Mouse (Mus musculus): Measurements from ENCODE around the gene Sv2a. TPM values are rescaled to one million over a fixed set of nuclear protein-coding genes. Genes with fewer than 3 reads are reported as not detected.

Sv2a gene
- polyA plus RNA-seq, 1 experiment from 2014 or later: 12.0 TPM

- no peak for ATAC-seq (ENCODE audit: insufficient number of reproducible peaks, insufficient read depth, low FRiP score, low read depth)
- Histone ChIP-seq H3K36me3 (ENCODE audit: control insufficient read depth, insufficient read depth, low read length) (peaks cover 63% of the 10 kb centered on the region), H3K9me3 (ENCODE audit: control insufficient read depth, low read length) (no peaks in the 10 kb centered on the region), H3K9ac (ENCODE audit: low read length) (no peak overlapping the region), H3K4me1 (ENCODE audit: control insufficient read depth in 2 of 2, insufficient read depth in 2 of 2, low read length in 2 of 2) (peaks cover 7 to 10% of the 10 kb centered on the region in 2 experiments), H3K4me3 (ENCODE audit: control insufficient read depth in 1 of 2, insufficient read depth in 1 of 2, low read depth in 1 of 2, low read length in 2 of 2) (no peak overlapping the region), H3K4me2 (ENCODE audit: low read length) (no peak overlapping the region), H3K27ac (replicated peaks in 1 of 2; ENCODE audit: control insufficient read depth in 1 of 2, insufficient read depth in 1 of 2, low read depth in 2 of 2, low read length in 2 of 2) (no peak overlapping the region), H3K27me3 (ENCODE audit: control insufficient read depth, insufficient read depth, low read length) (no peaks in the 10 kb centered on the region)
- WGBS: 85% methylated on average over 8 of the region's 8 CpGs
Observed at GRCm38 (mm10) chr3:96155501-96155900, 25.4 kb upstream of the Sv2a start.

GRCm38 (mm10) chr3:96159820-96160219 lies 21.1 kb upstream of the Sv2a start:
- ATAC-seq (ENCODE audit: insufficient number of reproducible peaks, insufficient read depth, low FRiP score, low read depth): no peak
- 65% methylated on average over 4 of the region's 4 CpGs for WGBS

GRCm38 (mm10) chr3:96160222-96160802 lies 20.6 kb upstream of the Sv2a start:
- Histone ChIP-seq H3K27ac (replicated peaks in 1 of 2; ENCODE audit: control insufficient read depth in 1 of 2, insufficient read depth in 1 of 2, low read depth in 2 of 2, low read length in 2 of 2) (peak overlapping the region; percentile 83 to 92), H3K4me2 (ENCODE audit: low read length) (peak overlapping the region; percentile 94), H3K9me3 (ENCODE audit: control insufficient read depth, low read length) (no peaks in the 10 kb centered on the region), H3K27me3 (ENCODE audit: control insufficient read depth, insufficient read depth, low read length) (no peaks in the 10 kb centered on the region), H3K4me3 (ENCODE audit: control insufficient read depth in 1 of 2, insufficient read depth in 1 of 2, low read depth in 1 of 2, low read length in 2 of 2) (peak overlapping the region in 1 of 2 experiments; percentile 47; a peak in 2 of 4 replicates), H3K9ac (ENCODE audit: low read length) (peak overlapping the region; percentile 70), H3K36me3 (ENCODE audit: control insufficient read depth, insufficient read depth, low read length) (peaks cover 15% of the 10 kb centered on the region), H3K4me1 (ENCODE audit: control insufficient read depth in 2 of 2, insufficient read depth in 2 of 2, low read length in 2 of 2) (peaks cover 20 to 25% of the 10 kb centered on the region in 2 experiments)
- peak; percentile 76 for ATAC-seq (ENCODE audit: insufficient number of reproducible peaks, insufficient read depth, low FRiP score, low read depth)
- 45% methylated on average over 4 of the region's 4 CpGs for WGBS

More at GRCm38 (mm10) chr3:96159820-96160219, 21.1 kb upstream of the Sv2a start:
- H3K9ac ChIP-seq (ENCODE audit: low read length): peak overlapping the region; percentile 70; the same call in 1 of the 2 replicates
- H3K27ac ChIP-seq (replicated peaks in 1 of 2; ENCODE audit: control insufficient read depth in 1 of 2, insufficient read depth in 1 of 2, low read depth in 2 of 2, low read length in 2 of 2): peak overlapping the region; percentile 35 to 83
- H3K4me3 ChIP-seq (ENCODE audit: control insufficient read depth in 1 of 2, insufficient read depth in 1 of 2, low read depth in 1 of 2, low read length in 2 of 2): no peak overlapping the region
- no peaks in the 10 kb centered on the region for H3K27me3 ChIP-seq (ENCODE audit: control insufficient read depth, insufficient read depth, low read length)
- H3K9me3 ChIP-seq (ENCODE audit: control insufficient read depth, low read length): no peaks in the 10 kb centered on the region
- H3K36me3 ChIP-seq (ENCODE audit: control insufficient read depth, insufficient read depth, low read length): peaks cover 20% of the 10 kb centered on the region
- H3K4me2 ChIP-seq (ENCODE audit: low read length): peak overlapping the region; percentile 94
- peaks cover 20 to 25% of the 10 kb centered on the region in 2 experiments for H3K4me1 ChIP-seq (ENCODE audit: control insufficient read depth in 2 of 2, insufficient read depth in 2 of 2, low read length in 2 of 2)

GRCm38 (mm10) chr3:96160803-96161516 lies 20.0 kb upstream of the Sv2a start:
- no peaks in the 10 kb centered on the region for H3K9me3 ChIP-seq (ENCODE audit: control insufficient read depth, low read length)
- WGBS: 2% methylated on average over 12 of the region's 12 CpGs
- ATAC-seq (ENCODE audit: insufficient number of reproducible peaks, insufficient read depth, low FRiP score, low read depth): peak; percentile 37

GRCm38 (mm10) chr3:96161869-96162840 lies 18.8 kb upstream of the Sv2a start, which contains the start of gene Mtmr11:
Gene Mtmr11 (plus strand): TSS chr3:96162004.
- Histone ChIP-seq H3K27ac (replicated peaks in 1 of 2; ENCODE audit: control insufficient read depth in 1 of 2, insufficient read depth in 1 of 2, low read depth in 2 of 2, low read length in 2 of 2) (peak within 1 kb of the TSS; percentile 83 to 92), H3K36me3 (ENCODE audit: control insufficient read depth, insufficient read depth, low read length) (no peaks in the 10 kb centered on the region), H3K4me2 (ENCODE audit: low read length) (peak within 1 kb of the TSS; percentile 94), H3K4me3 (ENCODE audit: control insufficient read depth in 1 of 2, insufficient read depth in 1 of 2, low read depth in 1 of 2, low read length in 2 of 2) (peak within 1 kb of the TSS; percentile 47 to 51), H3K4me1 (ENCODE audit: control insufficient read depth in 2 of 2, insufficient read depth in 2 of 2, low read length in 2 of 2) (peaks cover 20 to 25% of the 10 kb centered on the region in 2 experiments), H3K27me3 (ENCODE audit: control insufficient read depth, insufficient read depth, low read length) (no peaks in the 10 kb centered on the region), H3K9ac (ENCODE audit: low read length) (peak within 1 kb of the TSS; percentile 70), H3K9me3 (ENCODE audit: control insufficient read depth, low read length) (no peaks in the 10 kb centered on the region)
- ATAC-seq (ENCODE audit: insufficient number of reproducible peaks, insufficient read depth, low FRiP score, low read depth): no peak
- 11% methylated on average over 16 of the region's 16 CpGs for WGBS

More at GRCm38 (mm10) chr3:96160803-96161516, 20.0 kb upstream of the Sv2a start:
- Histone ChIP-seq H3K9ac (ENCODE audit: low read length) (peak overlapping the region; percentile 70), H3K27me3 (ENCODE audit: control insufficient read depth, insufficient read depth, low read length) (no peaks in the 10 kb centered on the region), H3K27ac (replicated peaks in 1 of 2; ENCODE audit: control insufficient read depth in 1 of 2, insufficient read depth in 1 of 2, low read depth in 2 of 2, low read length in 2 of 2) (peak overlapping the region; percentile 83 to 92), H3K4me1 (ENCODE audit: control insufficient read depth in 2 of 2, insufficient read depth in 2 of 2, low read length in 2 of 2) (peaks cover 20 to 25% of the 10 kb centered on the region in 2 experiments), H3K36me3 (ENCODE audit: control insufficient read depth, insufficient read depth, low read length) (peaks cover 8% of the 10 kb centered on the region), H3K4me2 (ENCODE audit: low read length) (peak overlapping the region; percentile 94), H3K4me3 (ENCODE audit: control insufficient read depth in 1 of 2, insufficient read depth in 1 of 2, low read depth in 1 of 2, low read length in 2 of 2) (peak overlapping the region; percentile 47 to 51)

- no peak for ATAC-seq (ENCODE audit: insufficient number of reproducible peaks, insufficient read depth, low FRiP score, low read depth)
- WGBS: 83% methylated on average over 6 of the region's 6 CpGs
- peaks cover 20 to 25% of the 10 kb centered on the region in 2 experiments for H3K4me1 ChIP-seq (ENCODE audit: control insufficient read depth in 2 of 2, insufficient read depth in 2 of 2, low read length in 2 of 2)
- no peaks in the 10 kb centered on the region for H3K27me3 ChIP-seq (ENCODE audit: control insufficient read depth, insufficient read depth, low read length)
- no peaks in the 10 kb centered on the region for H3K9me3 ChIP-seq (ENCODE audit: control insufficient read depth, low read length)
- peak overlapping the region; percentile 94 for H3K4me2 ChIP-seq (ENCODE audit: low read length)
- no peak overlapping the region for H3K27ac ChIP-seq (replicated peaks in 1 of 2; ENCODE audit: control insufficient read depth in 1 of 2, insufficient read depth in 1 of 2, low read depth in 2 of 2, low read length in 2 of 2)
- no peak overlapping the region for H3K4me3 ChIP-seq (ENCODE audit: control insufficient read depth in 1 of 2, insufficient read depth in 1 of 2, low read depth in 1 of 2, low read length in 2 of 2)
- H3K9ac ChIP-seq (ENCODE audit: low read length): no peak overlapping the region
- H3K36me3 ChIP-seq (ENCODE audit: control insufficient read depth, insufficient read depth, low read length): no peaks in the 10 kb centered on the region
Observed at GRCm38 (mm10) chr3:96163040-96163439, 17.9 kb upstream of the Sv2a start.

All from heart, embryonic 14.5 days (tissue).